Mouse (Mus musculus) inflammation-experienced regulatory T-cells, adult 6 months (primary cell): Measurements from ENCODE around the gene Myo1g. TPM values are rescaled to one million over a fixed set of nuclear protein-coding genes. Genes with fewer than 3 reads are reported as not detected.

Source experiments
- polyA plus RNA-seq, 3 experiments: library from polyadenylated mRNA; unstranded; fragments of 100-300 nt; shearing (Covaris generic); gene quantifications; one replicate each; pipeline ENCODE4 v1.2.1; 2017

The Myo1g gene
- polyA plus RNA-seq, 3 experiments from 2014 or later, result 117 to 248 (median 132) TPM

Other genes starting within 250 kb of the Myo1g start
- 10 to 100 TPM; 53.4 to 93.7 (median 81.4) TPM for gene Tmed4, start 246.1 kb downstream of the Myo1g start, polyA plus RNA-seq
- 100 to 1,000 TPM; 132 to 161 (median 134) TPM for gene Ogdh, start 229.3 kb downstream of the Myo1g start, polyA plus RNA-seq
- gene Zmiz2, start 131.9 kb downstream of the Myo1g start, polyA plus RNA-seq, result 10 to 100 TPM; 40.6 to 60.2 (median 44.9) TPM
- 1,000 to 10,000 TPM; 2,486 to 3,282 (median 2,929) TPM for gene Ppia, start 105.5 kb downstream of the Myo1g start, polyA plus RNA-seq
- gene H2afv, start 76.5 kb downstream of the Myo1g start, polyA plus RNA-seq, result 100 to 1,000 TPM; 131 to 311 (median 156) TPM
- gene Purb, start 45.0 kb downstream of the Myo1g start, polyA plus RNA-seq, result 10 to 100 TPM; 21.0 to 26.1 (median 23.7) TPM
- 100 to 1,000 TPM in 2 of 3 experiments, 10 to 100 TPM in 1; 98.6 to 202 (median 183) TPM for gene Ccm2, start 25.9 kb upstream of the Myo1g start, polyA plus RNA-seq
- gene Nacad, start 85.1 kb upstream of the Myo1g start, polyA plus RNA-seq, result not detected
- 10 to 100 TPM; 29.0 to 32.2 (median 31.4) TPM for gene Tbrg4, start 105.1 kb upstream of the Myo1g start, polyA plus RNA-seq
- not detected for gene Wap, start 117.7 kb upstream of the Myo1g start, polyA plus RNA-seq
- 1 to 10 TPM; 4.2 to 6.8 (median 5.6) TPM for gene Ramp3, start 137.6 kb upstream of the Myo1g start, polyA plus RNA-seq